Mouse (Mus musculus) G1E (cell line): ENCODE results near the gene Itga3. TPM values are rescaled to one million over a fixed set of nuclear protein-coding genes. Genes with fewer than 3 reads are reported as not detected.

Experiments
- ATAC-seq: 2 replicates; pipeline ENCODE4 v1.8.0; 2016; ENCODE audit warnings: mild to moderate bottlenecking; ENCODE audit not compliant: insufficient number of reproducible peaks, poor library complexity, low FRiP score, severe bottlenecking; ENCODE audit errors: extremely low read depth
- DNase-seq: peaks from one replicate; pipeline ENCODE4 v3.0.0; 2012; ENCODE audit warnings: low spot score
- H3K27me3 ChIP-seq: 2 replicates; pipeline ENCODE4 v1.6.1; 2012; ENCODE audit warnings: mild to moderate bottlenecking, low read length, inconsistent platforms; ENCODE audit not compliant: insufficient read depth
- H3K36me3 ChIP-seq: replicated peaks from 2 replicates; pipeline ENCODE3; 2012; ENCODE audit warnings: mild to moderate bottlenecking, inconsistent platforms
- H3K4me1 ChIP-seq: 2 replicates; pipeline ENCODE4 v1.6.1; 2012; ENCODE audit warnings: low read depth, low read length, inconsistent platforms, mixed read lengths; ENCODE audit not compliant: insufficient read depth
- H3K4me3 ChIP-seq: 2 replicates; pipeline ENCODE4 v1.5.1; 2012; ENCODE audit warnings: low read depth, mild to moderate bottlenecking, inconsistent platforms, low read length, moderate library complexity, mixed read lengths
- H3K9me3 ChIP-seq: replicated peaks from 2 replicates; pipeline ENCODE4 v1.6.1; 2012; ENCODE audit warnings: inconsistent platforms
- CTCF ChIP-seq: IDR thresholded peaks from 2 replicates; pipeline ENCODE4 v1.5.1; 2012; ENCODE audit warnings: low read depth, low read length, inconsistent platforms, mixed read lengths
- GATA1 ChIP-seq: IDR thresholded peaks from 2 replicates; pipeline ENCODE4 v1.6.1; 2012; ENCODE audit warnings: borderline replicate concordance, low read length, inconsistent platforms, mixed read lengths
- GATA2 ChIP-seq: IDR thresholded peaks from 2 replicates; pipeline ENCODE4 v1.6.1; 2012; ENCODE audit warnings: low read depth, low read length, inconsistent platforms, borderline replicate concordance
- POLR2AphosphoS5 ChIP-seq: IDR thresholded peaks from 2 replicates; pipeline ENCODE4 v1.6.1; 2012; ENCODE audit warnings: low read depth, low read length, inconsistent platforms; ENCODE audit not compliant: insufficient replicate concordance
- TAL1 ChIP-seq: conservative IDR thresholded peaks from 2 replicates; pipeline ENCODE4 v1.6.1; 2012; ENCODE audit warnings: low read depth, low read length, inconsistent platforms, mixed read lengths
- polyA plus RNA-seq: library from polyadenylated mRNA; stranded (reverse); fragments of >175 nt; gene quantifications from 2 replicates; pipeline ENCODE4 v1.2.3, GENCODE M21; 2012
- total RNA-seq, 2 experiments: library from RNA; stranded (forward) in 1 of 2; stranded (reverse) in 1 of 2; fragments of 200-1000 nt in 1 of 2; fragments of >200 nt in 1 of 2; fragmentation: Nextera tagmentation in 1 of 2; gene quantifications; 2 replicates each; pipeline ENCODE4 v1.2.3; 2014 to 2017

Gene Itga3
- total and polyA plus RNA-seq, 3 experiments, result 0.27 TPM; not detected in 2

- peaks cover 99% of the 10 kb centered on the region for H3K4me1 ChIP-seq
- no peak for ATAC-seq
- TF ChIP-seq POLR2AphosphoS5 (no peak), CTCF (no peak), GATA2 (no peak), TAL1 (no peak), GATA1 (no peak)
- H3K27me3 ChIP-seq, result no peaks in the 10 kb centered on the region
- no peak for DNase-seq
- no peaks in the 10 kb centered on the region for H3K9me3 ChIP-seq
- no peak overlapping the region for H3K4me3 ChIP-seq
- peaks cover 89% of the 10 kb centered on the region for H3K36me3 ChIP-seq
Measured at GRCm38 (mm10) chr11:95002705-95003104, 73.9 kb downstream of the Itga3 start.

GRCm38 (mm10) chr11:95001584-95002347 is 74.8 kb downstream of the Itga3 start:
- TF ChIP-seq TAL1, result no peak
- TF ChIP-seq GATA2, result no peak
- TF ChIP-seq GATA1, result no peak
- no peak; the same call in 1 of the 2 replicates for TF ChIP-seq CTCF
- TF ChIP-seq POLR2AphosphoS5, result no peak
- no peak for ATAC-seq
- no peak for DNase-seq
- H3K36me3 ChIP-seq, result peaks cover 96% of the 10 kb centered on the region
- no peaks in the 10 kb centered on the region for H3K9me3 ChIP-seq
- H3K4me3 ChIP-seq, result 0 out of 2 replicates have a peak overlapping the region, but pooled peaks have one; percentile 9
- H3K27me3 ChIP-seq, result no peaks in the 10 kb centered on the region
- H3K4me1 ChIP-seq, result peaks cover 99% of the 10 kb centered on the region

- H3K4me3 ChIP-seq, result peak overlapping the region; percentile 60; the same call in 1 of the 2 replicates
- peaks cover 99% of the 10 kb centered on the region for H3K4me1 ChIP-seq
- no peak for ATAC-seq
- peak; percentile 71 for DNase-seq
- no peaks in the 10 kb centered on the region for H3K27me3 ChIP-seq
- TF ChIP-seq POLR2AphosphoS5, result no peak
- peak; percentile 92 for TF ChIP-seq CTCF
- no peak for TF ChIP-seq TAL1
- no peak for TF ChIP-seq GATA1
- no peaks in the 10 kb centered on the region for H3K9me3 ChIP-seq
- peaks cover 100% of the 10 kb centered on the region for H3K36me3 ChIP-seq
Measured at GRCm38 (mm10) chr11:95001058-95001457, 75.5 kb downstream of the Itga3 start.

- no peak for TF ChIP-seq TAL1
- TF ChIP-seq CTCF, result no peak
- no peak for TF ChIP-seq GATA2
- no peak for TF ChIP-seq GATA1
- TF ChIP-seq POLR2AphosphoS5, result no peak
- ATAC-seq, result peak; percentile 11; the same call in 1 of the 2 replicates
- H3K36me3 ChIP-seq, result peaks cover 100% of the 10 kb centered on the region
- no peaks in the 10 kb centered on the region for H3K27me3 ChIP-seq
- no peaks in the 10 kb centered on the region for H3K9me3 ChIP-seq
- peak; percentile 50 for DNase-seq
- peaks cover 99% of the 10 kb centered on the region for H3K4me1 ChIP-seq
- H3K4me3 ChIP-seq, result peak overlapping the region; percentile 60; the same call in 1 of the 2 replicates
Measured at GRCm38 (mm10) chr11:95000548-95000947, 76.1 kb downstream of the Itga3 start.

GRCm38 (mm10) chr11:95000128-95000527 is 76.5 kb downstream of the Itga3 start:
- no peaks in the 10 kb centered on the region for H3K27me3 ChIP-seq
- DNase-seq (no peak), ATAC-seq (no peak)
- H3K4me3 ChIP-seq, result peak overlapping the region; percentile 60; the same call in 1 of the 2 replicates
- H3K4me1 ChIP-seq, result peaks cover 99% of the 10 kb centered on the region
- peaks cover 100% of the 10 kb centered on the region for H3K36me3 ChIP-seq
- no peak for TF ChIP-seq TAL1
- TF ChIP-seq POLR2AphosphoS5, result no peak
- no peak for TF ChIP-seq GATA2
- no peak for TF ChIP-seq GATA1
- TF ChIP-seq CTCF, result no peak
- H3K9me3 ChIP-seq, result no peaks in the 10 kb centered on the region

GRCm38 (mm10) chr11:94998041-94998531 is 78.5 kb downstream of the Itga3 start:
- Histone ChIP-seq H3K4me3 (peak overlapping the region; percentile 70), H3K9me3 (no peaks in the 10 kb centered on the region), H3K4me1 (peaks cover 99% of the 10 kb centered on the region), H3K27me3 (no peaks in the 10 kb centered on the region), H3K36me3 (peaks cover 100% of the 10 kb centered on the region)
- TF ChIP-seq POLR2AphosphoS5, result no peak
- no peak for TF ChIP-seq CTCF
- TF ChIP-seq TAL1, result no peak
- TF ChIP-seq GATA1, result no peak
- no peak for TF ChIP-seq GATA2
- DNase-seq, result peak; percentile 66
- no peak for ATAC-seq

- peak; percentile 82 for ATAC-seq
- peak; percentile 87 for DNase-seq
- H3K27me3 ChIP-seq, result no peaks in the 10 kb centered on the region
- H3K36me3 ChIP-seq, result peaks cover 100% of the 10 kb centered on the region
- H3K9me3 ChIP-seq, result no peaks in the 10 kb centered on the region
- H3K4me1 ChIP-seq, result peaks cover 99% of the 10 kb centered on the region
- peak overlapping the region; percentile 70 for H3K4me3 ChIP-seq
- TF ChIP-seq GATA2, result no peak
- TF ChIP-seq TAL1, result peak; percentile 58
Measured at GRCm38 (mm10) chr11:94997596-94997995, 79.0 kb downstream of the Itga3 start.
